Mouse (Mus musculus): ENCODE measurements at regions not wholly inside any gene's neighbourhood (a gene's known extent, or its start where the extent isn't known, plus 50 kb on each side); places are given as distances from the start of the nearest gene placed in this dataset.

DNA sequence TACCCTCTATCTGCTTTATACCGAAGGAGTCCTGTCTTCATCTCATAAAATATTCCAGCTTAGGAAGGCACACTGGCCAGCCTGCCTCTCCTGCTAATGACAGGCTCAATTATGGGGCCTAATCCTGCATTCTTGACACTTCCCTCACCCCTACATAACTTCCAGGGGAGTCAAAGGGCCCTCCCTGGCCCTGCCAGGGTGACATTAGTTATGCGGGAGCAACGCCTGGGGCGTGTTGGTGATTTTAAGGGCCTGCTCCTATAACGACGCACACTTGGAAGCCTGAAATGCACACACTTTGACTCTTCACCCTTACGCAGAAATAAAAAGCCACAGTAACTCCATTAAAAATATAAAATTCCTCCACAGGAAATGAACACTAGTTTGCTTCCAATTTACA lies 555.5 kb downstream of the Bnc2 start:
- Histone ChIP-seq H3K4me3 (replicated peaks) (no peak overlapping the region), H3K36me3 (no peaks in the 10 kb centered on the region), H3K27ac (peak overlapping the region; percentile 44; the same call in 1 of the 2 replicates), H3K9me3 (no peaks in the 10 kb centered on the region), H3K4me1 (replicated peaks) (peaks cover 24% of the 10 kb centered on the region), H3K27me3 (no peaks in the 10 kb centered on the region), H3K4me2 (replicated peaks) (no peak overlapping the region), H3K9ac (replicated peaks) (no peak overlapping the region)
- WGBS, result 20% methylated on average over 7 of the region's 7 CpGs
- ATAC-seq, result 0 out of 2 replicates have a peak, but pooled peaks have one; percentile 24

GRCm38 (mm10) chr4:84120330-84120729 lies 554.7 kb downstream of the Bnc2 start:
- Histone ChIP-seq H3K27me3 (no peaks in the 10 kb centered on the region), H3K4me1 (replicated peaks) (peaks cover 24% of the 10 kb centered on the region), H3K9me3 (no peaks in the 10 kb centered on the region), H3K36me3 (no peaks in the 10 kb centered on the region), H3K4me2 (replicated peaks) (no peak overlapping the region), H3K4me3 (replicated peaks) (no peak overlapping the region), H3K9ac (replicated peaks) (no peak overlapping the region), H3K27ac (no peak overlapping the region)
- no peak for ATAC-seq
- 48% methylated on average over 7 of the region's 7 CpGs for WGBS

- no peak for ATAC-seq
- WGBS, result 74% methylated on average over 10 of the region's 10 CpGs
- H3K4me2 ChIP-seq (replicated peaks), result no peak overlapping the region
- no peak overlapping the region for H3K9ac ChIP-seq (replicated peaks)
- H3K9me3 ChIP-seq, result no peaks in the 10 kb centered on the region
- no peak overlapping the region for H3K27ac ChIP-seq
- no peaks in the 10 kb centered on the region for H3K36me3 ChIP-seq
- peaks cover 24% of the 10 kb centered on the region for H3K4me1 ChIP-seq (replicated peaks)
- H3K4me3 ChIP-seq (replicated peaks), result no peak overlapping the region
- H3K27me3 ChIP-seq, result no peaks in the 10 kb centered on the region
These were observed 553.6 kb downstream of the Bnc2 start for GRCm38 (mm10) chr4:84121442-84121841.

- WGBS, result 63% methylated on average over 4 of the region's 4 CpGs
These were observed 548.7 kb downstream of the Bnc2 start for GRCm38 (mm10) chr4:84126400-84126799.

GRCm38 (mm10) chr4:84127380-84127779 lies 547.7 kb downstream of the Bnc2 start:
- H3K4me1 ChIP-seq (replicated peaks), result no peaks in the 10 kb centered on the region; the same call in 1 of the 2 replicates
- WGBS, result 74% methylated on average over 2 of the region's 2 CpGs
- H3K4me3 ChIP-seq (replicated peaks), result no peak overlapping the region
- H3K4me2 ChIP-seq (replicated peaks), result no peak overlapping the region
- no peaks in the 10 kb centered on the region for H3K9me3 ChIP-seq
- 0 out of 2 replicates have a peak, but pooled peaks cover 4% of the 10 kb centered on the region for H3K27me3 ChIP-seq
- H3K36me3 ChIP-seq, result no peaks in the 10 kb centered on the region
- no peak for ATAC-seq
- H3K9ac ChIP-seq (replicated peaks), result no peak overlapping the region
- no peak overlapping the region for H3K27ac ChIP-seq

More at GRCm38 (mm10) chr4:84126400-84126799, 548.7 kb downstream of the Bnc2 start:
- H3K9ac ChIP-seq (replicated peaks), result no peak overlapping the region
- H3K9me3 ChIP-seq, result no peaks in the 10 kb centered on the region
- H3K4me1 ChIP-seq (replicated peaks), result peaks cover under 1% of the 10 kb centered on the region; the same call in 1 of the 2 replicates
- no peaks in the 10 kb centered on the region for H3K36me3 ChIP-seq
- H3K27ac ChIP-seq, result no peak overlapping the region
- no peak overlapping the region for H3K4me3 ChIP-seq (replicated peaks)
- no peak overlapping the region for H3K4me2 ChIP-seq (replicated peaks)
- no peak for ATAC-seq
- 0 out of 2 replicates have a peak, but pooled peaks cover 4% of the 10 kb centered on the region for H3K27me3 ChIP-seq

GRCm38 (mm10) chr4:84130840-84131547 lies 544.1 kb downstream of the Bnc2 start:
- WGBS, result 82% methylated on average over 7 of the region's 7 CpGs
- Histone ChIP-seq H3K4me3 (replicated peaks) (no peak overlapping the region), H3K27me3 (0 out of 2 replicates have a peak, but pooled peaks cover 4% of the 10 kb centered on the region), H3K9me3 (no peaks in the 10 kb centered on the region), H3K4me1 (replicated peaks) (no peaks in the 10 kb centered on the region; the same call in 1 of the 2 replicates), H3K4me2 (replicated peaks) (no peak overlapping the region), H3K9ac (replicated peaks) (no peak overlapping the region), H3K36me3 (no peaks in the 10 kb centered on the region), H3K27ac (no peak overlapping the region)
- ATAC-seq, result no peak

DNA sequence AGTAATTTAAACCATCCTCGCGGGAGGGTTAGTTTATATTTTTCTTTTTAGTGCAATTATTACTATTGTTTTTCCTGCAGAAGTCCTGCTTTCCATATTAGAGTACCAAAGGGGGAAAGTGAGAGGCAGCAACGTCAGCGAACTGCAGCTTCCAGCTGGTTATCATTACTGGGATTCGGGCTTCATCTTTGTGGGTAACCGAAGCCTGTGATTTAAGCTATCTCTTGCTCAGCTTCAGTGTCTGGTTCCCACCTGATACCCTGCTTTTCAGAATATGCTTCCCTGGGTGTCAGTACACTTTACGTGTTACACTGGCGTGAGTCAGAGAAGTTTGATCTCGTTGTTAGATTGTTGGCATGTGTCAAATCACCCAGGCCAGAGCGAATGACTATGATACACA lies 539.3 kb downstream of the Bnc2 start:
- Histone ChIP-seq H3K9ac (replicated peaks) (no peak overlapping the region), H3K9me3 (no peaks in the 10 kb centered on the region), H3K27ac (no peak overlapping the region), H3K4me2 (replicated peaks) (no peak overlapping the region), H3K4me1 (replicated peaks) (no peaks in the 10 kb centered on the region), H3K4me3 (replicated peaks) (no peak overlapping the region), H3K36me3 (no peaks in the 10 kb centered on the region), H3K27me3 (no peaks in the 10 kb centered on the region)
- WGBS, result 89% methylated on average over 10 of the region's 10 CpGs
- no peak for ATAC-seq

DNA sequence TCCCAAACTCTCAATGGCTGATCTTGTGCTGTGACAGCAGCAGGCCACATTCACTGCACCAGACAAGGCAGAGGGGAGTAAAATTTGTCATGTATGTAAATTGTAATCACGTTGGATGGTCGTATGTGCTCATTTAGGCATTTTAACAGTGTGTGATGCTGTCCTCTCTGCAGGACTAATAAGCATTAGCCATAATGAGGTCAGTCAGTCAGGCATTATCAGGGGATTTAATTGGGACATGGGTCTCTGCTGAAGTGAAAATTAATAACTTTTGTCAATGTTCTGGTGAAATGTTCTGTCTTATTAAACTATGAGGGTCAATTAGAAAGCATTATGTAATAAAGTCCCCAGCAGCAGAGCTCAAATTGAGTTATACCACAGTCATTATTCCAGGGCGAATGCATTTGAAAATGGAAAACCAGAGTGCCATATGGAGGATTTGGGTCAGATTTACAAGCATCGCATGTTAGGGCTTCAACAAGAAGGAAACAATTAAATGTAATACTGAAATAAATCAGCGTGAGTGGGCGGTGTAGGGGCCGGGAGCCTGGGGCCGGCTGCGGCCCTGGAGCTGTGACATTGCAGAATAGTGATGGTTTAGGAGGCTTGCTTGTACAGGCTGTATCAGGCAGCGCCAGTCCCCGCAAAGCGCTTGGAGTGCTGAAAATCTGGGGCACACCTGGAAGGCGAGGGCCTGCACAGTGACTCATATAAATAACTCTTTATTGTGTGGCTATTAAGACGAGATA lies 537.7 kb downstream of the Bnc2 start:
- Histone ChIP-seq H3K36me3 (no peaks in the 10 kb centered on the region), H3K27ac (no peak overlapping the region), H3K4me1 (replicated peaks) (no peaks in the 10 kb centered on the region), H3K4me3 (replicated peaks) (no peak overlapping the region), H3K4me2 (replicated peaks) (no peak overlapping the region), H3K9ac (replicated peaks) (no peak overlapping the region), H3K9me3 (no peaks in the 10 kb centered on the region), H3K27me3 (no peaks in the 10 kb centered on the region)
- peak; percentile 85 for ATAC-seq
- 69% methylated on average over 14 of the region's 14 CpGs for WGBS

GRCm38 (mm10) chr4:84149149-84150050 lies 525.7 kb downstream of the Bnc2 start:
- Histone ChIP-seq H3K4me2 (replicated peaks) (no peak overlapping the region), H3K9me3 (no peaks in the 10 kb centered on the region), H3K4me3 (replicated peaks) (no peak overlapping the region), H3K9ac (replicated peaks) (no peak overlapping the region), H3K27ac (no peak overlapping the region), H3K4me1 (replicated peaks) (peaks cover 9% of the 10 kb centered on the region; the same call in 1 of the 2 replicates), H3K36me3 (no peaks in the 10 kb centered on the region), H3K27me3 (no peaks in the 10 kb centered on the region)
- WGBS, result 90% methylated on average over 13 of the region's 13 CpGs
- no peak for ATAC-seq

- H3K4me3 ChIP-seq (replicated peaks), result no peak overlapping the region
- no peak overlapping the region for H3K9ac ChIP-seq (replicated peaks)
- no peaks in the 10 kb centered on the region for H3K9me3 ChIP-seq
- H3K36me3 ChIP-seq, result no peaks in the 10 kb centered on the region
- no peak overlapping the region for H3K27ac ChIP-seq
- no peak overlapping the region for H3K4me2 ChIP-seq (replicated peaks)
- ATAC-seq, result peak; percentile 60; the same call in 1 of the 2 replicates
- no peaks in the 10 kb centered on the region for H3K27me3 ChIP-seq
- H3K4me1 ChIP-seq (replicated peaks), result peaks cover 9% of the 10 kb centered on the region; the same call in 1 of the 2 replicates
- 27% methylated on average over 3 of the region's 3 CpGs for WGBS
These were observed 524.4 kb downstream of the Bnc2 start for GRCm38 (mm10) chr4:84150698-84151097.

GRCm38 (mm10) chr4:84151247-84151646 lies 523.8 kb downstream of the Bnc2 start:
- Histone ChIP-seq H3K4me3 (replicated peaks) (no peak overlapping the region), H3K4me2 (replicated peaks) (no peak overlapping the region), H3K4me1 (replicated peaks) (peaks cover 9% of the 10 kb centered on the region; the same call in 1 of the 2 replicates), H3K9ac (replicated peaks) (no peak overlapping the region), H3K27ac (no peak overlapping the region), H3K9me3 (no peaks in the 10 kb centered on the region), H3K27me3 (no peaks in the 10 kb centered on the region), H3K36me3 (no peaks in the 10 kb centered on the region)
- no peak for ATAC-seq
- WGBS, result 85% methylated on average over 9 of the region's 9 CpGs

All from midbrain, embryonic 13.5 days (tissue).